Mouse (Mus musculus) heart, postnatal 25 days (tissue): ENCODE data around the gene Prdx5. TPM values are rescaled to one million over a fixed set of nuclear protein-coding genes. Genes with fewer than 3 reads are reported as not detected.
"Not testable (repeated sequence)": the region's sequence is repeated elsewhere in the genome, so short reads cannot be mapped to it uniquely, and the experiment has no call there.

Experiments used
- DNase-seq: peaks from one replicate; pipeline ENCODE4 v3.0.0; 2022; ENCODE audit warnings: low spot score
- intact Hi-C: fragments of 180-260 bp; cut with DNase I; formaldehyde crosslinking; loops from one replicate; pipeline ENCODE4 v1.15.1; 2025
- total RNA-seq, 2 experiments: library from RNA; stranded (reverse); gene quantifications; 2 replicates each; pipeline ENCODE4 v1.2.3; 2021

Prdx5 gene
- total RNA-seq, 2 experiments from 2014 or later = 722 to 748 TPM

- intact Hi-C loops = no loop called here
- no peak for DNase-seq
Measured at GRCm38 (mm10) chr19:6920741-6921636, 11.1 kb upstream of the Prdx5 start.

- intact Hi-C loops = no loop called here
Measured at GRCm38 (mm10) chr19:6919876-6920740, 10.2 kb upstream of the Prdx5 start.

GRCm38 (mm10) chr19:6919431-6919830, 9.5 kb upstream of the Prdx5 start:
- intact Hi-C loops = no loop called here
- DNase-seq = no peak

More at GRCm38 (mm10) chr19:6919876-6920740, 10.2 kb upstream of the Prdx5 start:
- no peak for DNase-seq

GRCm38 (mm10) chr19:6918321-6918720, 8.4 kb upstream of the Prdx5 start:
- intact Hi-C loops = no loop called here
- no peak for DNase-seq

GRCm38 (mm10) chr19:6916496-6916895, 6.6 kb upstream of the Prdx5 start:
- DNase-seq = no peak

GRCm38 (mm10) chr19:6915276-6915675, 5.4 kb upstream of the Prdx5 start:
- DNase-seq = no peak
- intact Hi-C loops = no loop called here

More at GRCm38 (mm10) chr19:6916496-6916895, 6.6 kb upstream of the Prdx5 start:
- intact Hi-C loops = no loop called here

GRCm38 (mm10) chr19:6914540-6914939, 4.6 kb upstream of the Prdx5 start:
- intact Hi-C loops = no loop called here

GRCm38 (mm10) chr19:6913991-6914390, 4.1 kb upstream of the Prdx5 start:
- intact Hi-C loops = no loop called here
- DNase-seq = peak; percentile 44

More at GRCm38 (mm10) chr19:6914540-6914939, 4.6 kb upstream of the Prdx5 start:
- no peak for DNase-seq

- intact Hi-C loops = no loop called here
- DNase-seq = no peak
Measured at GRCm38 (mm10) chr19:6913036-6913435, 3.1 kb upstream of the Prdx5 start.

- intact Hi-C loops = no loop called here
- no peak for DNase-seq
Measured at GRCm38 (mm10) chr19:6912205-6912970, 2.5 kb upstream of the Prdx5 start.

- intact Hi-C loops = no loop called here
Measured at GRCm38 (mm10) chr19:6911101-6912074, 1.5 kb upstream of the Prdx5 start.

GRCm38 (mm10) chr19:6910306-6910705, 400 bp upstream of the Prdx5 start:
- intact Hi-C loops, DNase-seq: not testable (repeated sequence)

More at GRCm38 (mm10) chr19:6911101-6912074, 1.5 kb upstream of the Prdx5 start:
- DNase-seq = no peak

GRCm38 (mm10) chr19:6909021-6909420, 885 bp downstream of the Prdx5 start:
- intact Hi-C loops = loop anchor here (5.0 kb wide), 1 partner anchor 67 kb away; the partner anchor contains the start of gene Rps6ka4
- DNase-seq = no peak

- intact Hi-C loops = loop anchor here (5.0 kb wide), 1 partner anchor 66 kb away; the partner anchor contains the start of gene Rps6ka4
- DNase-seq = no peak
Measured at GRCm38 (mm10) chr19:6907811-6908540, 1.9 kb downstream of the Prdx5 start.

GRCm38 (mm10) chr19:6907094-6907493, 2.8 kb downstream of the Prdx5 start:
- no peak for DNase-seq
- intact Hi-C loops = loop anchor here (5.0 kb wide), 1 partner anchor 65 kb away; the partner anchor contains the start of gene Rps6ka4

GRCm38 (mm10) chr19:6906199-6906598, 3.7 kb downstream of the Prdx5 start:
- intact Hi-C loops = loop anchor here (5.0 kb wide), 1 partner anchor 64 kb away; the partner anchor contains the start of gene Rps6ka4
- no peak for DNase-seq

GRCm38 (mm10) chr19:6905498-6906159, 4.3 kb downstream of the Prdx5 start:
- DNase-seq = no peak
- intact Hi-C loops = loop anchor here (5.0 kb wide), 1 partner anchor 63 kb away; the partner anchor contains the start of gene Rps6ka4
